Mouse (Mus musculus): Measurements from ENCODE around the gene Ufc1.
A peak's percentile ranks its signal among the peaks of the same experiment; 100 is the strongest.

Gene Ufc1

GRCm38 (mm10) chr1:171286517-171286916, 8.3 kb downstream of the Ufc1 start:
- no peak for DNase-seq

GRCm38 (mm10) chr1:171285096-171285892, 9.5 kb downstream of the Ufc1 start:
- DNase-seq = no peak

DNA sequence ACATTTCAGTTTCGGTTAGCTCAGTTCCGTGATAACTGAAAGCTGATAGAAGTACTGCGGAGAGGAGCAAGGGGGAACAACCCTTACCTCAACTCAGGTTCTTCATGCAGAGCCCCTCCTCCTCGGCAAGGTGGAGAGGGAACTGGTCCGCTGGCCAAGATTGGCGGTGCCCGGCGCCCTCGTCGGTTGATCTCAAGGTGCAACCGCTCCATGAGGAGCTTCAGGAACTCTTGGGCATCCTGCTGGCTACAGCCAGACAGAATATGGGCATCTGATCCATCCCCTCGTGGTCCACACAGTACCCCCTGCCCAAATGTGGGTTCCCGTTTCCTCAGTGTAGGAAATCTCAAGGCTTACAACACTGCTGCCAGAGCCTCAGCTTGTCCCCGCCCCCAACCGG, 10.3 kb downstream of the Ufc1 start:
- no peak for DNase-seq

DNA sequence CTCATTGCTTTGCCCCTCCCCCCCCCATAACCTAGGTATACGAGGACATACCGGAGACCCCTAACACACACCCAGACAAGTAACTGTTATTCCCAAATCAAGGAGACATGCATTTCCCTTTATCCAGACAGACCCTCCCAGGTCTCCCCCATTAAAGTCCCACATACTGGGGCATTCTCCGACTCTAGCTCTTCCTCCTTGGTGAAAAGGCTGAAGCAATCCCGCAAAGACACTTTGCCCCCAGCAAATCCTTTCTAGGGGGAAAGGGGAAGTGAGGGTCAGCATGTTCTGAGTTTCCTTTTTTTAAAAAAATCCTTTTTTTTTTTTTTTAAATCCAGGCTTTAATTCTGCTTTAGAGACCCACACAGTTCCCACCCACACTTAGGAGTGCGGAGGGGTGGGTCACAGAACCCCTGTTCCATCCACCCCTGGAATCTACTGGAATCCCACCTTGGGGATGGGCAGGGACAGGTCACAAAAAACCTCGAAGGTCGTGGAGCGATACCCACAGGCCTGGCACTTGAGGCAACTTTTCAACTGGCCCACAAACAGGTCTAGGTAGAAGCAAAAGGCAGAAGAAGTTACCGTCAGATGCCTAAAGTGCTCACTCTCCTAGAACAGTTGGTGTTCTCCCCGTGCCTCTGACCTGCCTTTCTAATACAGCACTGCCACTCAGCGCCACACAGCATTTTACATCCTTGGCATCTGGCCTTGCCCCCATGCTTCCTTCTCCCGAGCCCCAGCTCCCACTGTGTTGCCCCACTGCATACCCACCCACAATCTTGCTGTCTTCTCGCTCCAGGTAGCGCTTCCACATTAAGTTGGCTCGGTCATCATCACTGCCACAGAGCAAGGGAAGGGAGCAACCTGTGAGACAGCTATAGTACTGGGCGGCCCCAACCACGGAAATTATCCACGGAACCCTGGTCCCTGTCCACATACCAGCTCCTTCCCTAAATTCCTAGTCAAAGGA, 11.3 kb downstream of the Ufc1 start:
- DNase-seq = no peak

GRCm38 (mm10) chr1:171282086-171282805, 12.6 kb downstream of the Ufc1 start:
- DNase-seq = no peak

GRCm38 (mm10) chr1:171281528-171281923, 13.3 kb downstream of the Ufc1 start:
- peak; percentile 91 for DNase-seq

GRCm38 (mm10) chr1:171280916-171281527, 13.8 kb downstream of the Ufc1 start, which contains the start of gene Ppox:
Ppox (minus strand) TSS chr1:171281186.
- peak; percentile 98 for DNase-seq

GRCm38 (mm10) chr1:171280250-171280915, 14.4 kb downstream of the Ufc1 start:
- no peak for DNase-seq

- DNase-seq = no peak
Observed at GRCm38 (mm10) chr1:171279721-171280120, 15.1 kb downstream of the Ufc1 start.

DNA sequence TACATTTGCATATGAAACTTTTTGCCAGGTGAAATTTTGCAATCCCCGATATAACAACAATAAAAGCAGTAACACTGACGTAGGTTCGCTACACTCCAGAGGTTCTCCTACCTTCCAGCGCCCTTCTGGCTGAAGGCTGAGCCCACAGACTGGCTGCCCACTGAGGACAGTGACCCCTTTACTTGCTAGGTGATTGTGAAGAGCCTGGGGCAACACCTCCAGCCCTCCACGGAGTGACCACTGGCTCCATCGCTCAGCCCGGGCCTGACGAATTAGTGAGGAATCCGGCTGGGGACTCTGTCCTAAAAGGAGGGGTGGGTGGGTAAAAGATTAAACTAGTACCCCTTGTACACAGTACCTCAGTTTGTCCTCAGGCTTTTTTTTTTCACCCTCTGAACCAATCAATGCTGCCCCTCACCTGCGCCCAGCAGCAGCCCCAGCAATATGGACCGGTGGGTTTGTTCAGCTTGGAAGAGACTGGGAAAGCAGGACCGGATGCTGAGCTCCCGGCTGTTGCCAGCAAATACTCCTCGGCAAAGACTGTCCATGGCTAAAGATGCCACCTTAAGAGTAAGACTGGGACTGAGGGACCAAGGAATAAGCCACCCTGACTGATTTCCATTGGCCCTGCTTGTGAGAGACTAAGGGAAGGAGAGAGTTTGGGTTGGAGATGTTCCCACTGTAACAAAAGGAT, 15.7 kb downstream of the Ufc1 start:
- DNase-seq = no peak

DNA sequence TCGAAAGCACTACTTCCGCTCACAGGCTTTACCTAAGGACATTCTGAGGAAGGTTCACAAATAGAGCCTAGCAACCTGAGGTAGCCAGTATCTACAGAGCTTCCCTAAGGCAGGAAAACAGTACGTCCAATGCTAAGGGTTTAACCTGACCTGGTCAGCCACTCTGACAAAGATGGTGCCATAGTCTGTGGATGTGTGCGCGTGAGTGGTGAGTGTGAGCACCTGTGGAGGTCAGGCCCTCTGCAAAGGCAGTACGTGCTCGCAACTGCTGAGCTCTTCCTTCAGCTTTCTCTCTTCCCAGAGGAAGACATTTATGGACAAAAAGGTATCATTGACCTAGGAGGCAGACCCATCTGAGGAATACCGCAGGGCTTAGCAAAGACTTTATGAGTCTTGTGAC, 16.4 kb downstream of the Ufc1 start:
- no peak for DNase-seq

DNA sequence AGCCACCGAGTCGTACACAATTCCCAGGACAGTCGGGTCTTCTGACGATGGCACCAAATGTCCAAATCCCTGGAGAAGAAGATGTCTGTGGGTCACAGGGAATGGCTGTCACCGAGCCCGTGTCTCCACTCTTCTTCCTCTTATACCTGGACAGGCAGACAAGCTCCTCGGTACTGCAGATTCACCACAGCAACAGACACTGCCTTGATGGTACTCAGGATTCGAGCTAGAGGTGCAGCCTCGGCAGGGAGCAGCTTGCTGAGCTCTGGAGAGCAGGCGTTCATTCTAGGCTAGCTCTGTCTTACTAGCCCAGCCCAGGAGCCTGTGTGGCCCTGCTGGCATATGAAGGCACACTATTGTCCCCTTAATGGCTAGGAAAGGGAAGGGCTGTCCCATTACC, 17.1 kb downstream of the Ufc1 start:
- no peak for DNase-seq

- DNase-seq = no peak
Observed at GRCm38 (mm10) chr1:171276110-171276748, 18.6 kb downstream of the Ufc1 start.

GRCm38 (mm10) chr1:171275144-171275734, 19.6 kb downstream of the Ufc1 start:
- DNase-seq = no peak

GRCm38 (mm10) chr1:171274171-171274570, 20.7 kb downstream of the Ufc1 start:
- no peak for DNase-seq

DNA sequence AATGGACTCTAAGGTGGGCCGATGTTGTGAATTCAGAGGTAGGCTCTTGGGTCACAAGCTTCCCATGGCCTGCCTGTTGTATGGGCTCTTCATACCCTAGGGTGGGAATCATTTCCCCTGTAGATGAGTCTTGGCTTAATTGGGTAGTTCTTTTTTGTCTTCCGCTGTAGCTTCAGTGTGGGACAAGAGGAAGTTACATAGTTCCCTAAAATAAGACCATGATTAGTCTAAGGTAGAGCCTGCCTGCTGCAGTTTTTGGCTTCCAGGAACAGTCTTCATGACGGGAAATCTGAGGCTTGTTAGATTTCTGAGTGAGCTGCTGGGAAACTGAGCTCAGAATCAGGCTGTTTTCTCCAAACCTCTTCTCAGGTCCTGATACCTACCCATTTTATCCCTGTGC, 22.7 kb downstream of the Ufc1 start:
- DNase-seq = no peak

GRCm38 (mm10) chr1:171271622-171272021, 23.2 kb downstream of the Ufc1 start:
- no peak for DNase-seq

DNA sequence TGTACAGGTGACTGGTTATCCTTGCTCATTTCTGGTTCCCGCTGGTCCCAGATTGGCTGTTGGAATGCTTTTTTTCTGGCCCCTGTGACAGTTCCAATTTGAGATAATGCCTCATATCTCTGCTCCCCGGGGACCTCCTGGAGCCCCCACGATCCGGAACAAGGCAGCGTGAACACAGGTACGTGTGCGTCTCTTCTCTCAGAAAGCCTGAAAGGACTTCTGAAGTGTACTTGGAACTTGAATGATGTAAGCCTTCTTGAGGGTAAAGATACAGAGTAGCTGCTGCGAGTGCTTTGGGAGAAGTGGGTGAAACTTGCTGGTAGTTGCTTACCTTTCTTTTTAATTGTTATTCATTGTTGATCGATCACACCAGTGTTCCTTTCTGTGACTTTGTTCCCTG, 23.6 kb downstream of the Ufc1 start:
- peak; percentile 65 for DNase-seq

- peak; percentile 77 for DNase-seq
Observed at GRCm38 (mm10) chr1:171270573-171270900, 24.3 kb downstream of the Ufc1 start.

DNA sequence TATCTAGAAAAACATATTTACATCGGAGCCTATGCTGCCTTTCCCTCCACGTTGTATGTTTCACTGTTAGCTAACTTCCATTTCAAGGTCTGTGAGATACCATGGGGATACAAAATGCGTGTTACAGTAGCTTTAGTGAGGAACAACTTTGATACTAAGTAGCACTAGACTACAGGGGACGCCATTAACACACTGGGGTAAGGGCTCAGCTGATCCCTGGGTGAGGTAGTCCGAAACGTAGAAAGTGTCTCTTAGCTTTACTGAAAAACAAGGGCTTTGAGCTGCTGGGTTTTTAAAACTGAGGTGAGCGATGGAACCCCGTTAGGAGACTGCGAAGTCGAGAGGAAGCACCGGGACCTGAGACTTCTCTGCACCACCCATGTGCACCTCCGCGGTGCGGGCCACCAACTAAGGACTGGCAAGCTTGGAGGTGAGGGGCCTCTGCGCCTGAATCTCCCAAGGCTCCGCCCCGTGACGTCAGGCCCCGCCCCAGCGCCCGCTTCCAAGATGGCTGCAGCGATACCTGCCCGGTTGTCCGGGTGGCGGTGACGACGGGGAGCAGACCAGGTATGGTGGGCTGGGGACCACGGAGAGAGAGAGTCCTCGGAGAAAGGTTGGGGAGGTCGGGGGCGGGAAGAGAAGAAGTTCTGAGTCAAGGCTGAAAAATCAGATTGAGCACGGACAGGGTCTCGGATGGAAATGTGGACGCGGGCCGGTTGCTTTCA, 24.8 kb downstream of the Ufc1 start, which contains the start of gene B4galt3:
B4galt3 (plus strand) TSS at position 481 of the 725 bp plus-strand sequence.
- DNase-seq = peak; percentile 98

Data from lung, postnatal 36 days (tissue).